ENCODE assay signal across 8 mouse cellular contexts in genomic region chr9:114527085-114527484, GRCm38 (mm10). TPM values are rescaled to one million over a fixed set of nuclear protein-coding genes. Genes with fewer than 3 reads are reported as not detected.
DNase-seq lines count a peak whose midpoint lies in the region; ATAC-seq and TF ChIP-seq lines count a peak whose summit lies in the region.

No protein-coding gene starts in this region.

- peak overlapping the region; percentile 28 for H3K4me3 ChIP-seq in heart, embryonic 13.5 days
- peak overlapping the region; percentile 1 for H3K4me3 ChIP-seq in kidney, embryonic 14.5 days (ENCODE audit: low read length)
- H3K4me3 ChIP-seq in stomach, postnatal 0 days (ENCODE audit: low read depth, low read length): peak overlapping the region; percentile 13

- H3K27ac ChIP-seq in heart, embryonic 13.5 days (replicated peaks): peak overlapping the region; percentile 58
- H3K27ac ChIP-seq in kidney, embryonic 14.5 days (ENCODE audit: low read depth, low read length): peak overlapping the region; percentile 82
- peak overlapping the region; percentile 63 for H3K27ac ChIP-seq in stomach, postnatal 0 days (replicated peaks)

- no peak for DNase-seq in Patski (ENCODE audit: low read depth, low spot score)
- peak; percentile 92 for DNase-seq in embryo, embryonic 10.5 days (ENCODE audit: low spot score)
- DNase-seq in lung, postnatal 14 days: peak; percentile 65
- peak; percentile 74 for DNase-seq in stomach, postnatal 0 days (ENCODE audit: low spot score)
- no peak for DNase-seq in cerebellum, adult 9-11 months

- TF ChIP-seq CTCF in Patski (IDR thresholded peaks at IDR 0.05): no peak
- no peak for TF ChIP-seq CTCF in stomach, postnatal 0 days (IDR thresholded peaks at IDR 0.05; ENCODE audit: low read depth)

- WGBS in heart, embryonic 13.5 days: 5% methylated on average over 16 of the region's 16 CpGs
- WGBS in kidney, embryonic 14.5 days: 6% methylated on average over 16 of the region's 16 CpGs
- WGBS in stomach, postnatal 0 days: 14% methylated on average over 16 of the region's 16 CpGs

- peak overlapping the region; percentile 69 for H3K9ac ChIP-seq in heart, embryonic 13.5 days
- no peak overlapping the region for H3K9ac ChIP-seq in kidney, embryonic 14.5 days (ENCODE audit: low read depth, low read length)
- H3K9ac ChIP-seq in stomach, postnatal 0 days (ENCODE audit: low read length): no peak overlapping the region

- H3K4me1 ChIP-seq in heart, embryonic 13.5 days: peaks cover 33% of the 10 kb centered on the region
- peaks cover 49% of the 10 kb centered on the region for H3K4me1 ChIP-seq in kidney, embryonic 14.5 days (ENCODE audit: control insufficient read depth, insufficient read depth, low read length)
- no peaks in the 10 kb centered on the region for H3K4me1 ChIP-seq in stomach, postnatal 0 days (replicated peaks; ENCODE audit: control insufficient read depth, insufficient read depth)

- ATAC-seq in Patski: peak; percentile 61
- ATAC-seq in heart, embryonic 13.5 days (ENCODE audit: extremely low read depth, insufficient number of reproducible peaks, low FRiP score, low TSS enrichment): no peak
- ATAC-seq in kidney, embryonic 14.5 days (ENCODE audit: low FRiP score, low TSS enrichment): peak; percentile 47
- ATAC-seq in stomach, postnatal 0 days (ENCODE audit: low FRiP score, low TSS enrichment): peak; percentile 54; the same call in 1 of the 2 replicates
- no peak for ATAC-seq in cerebellum, adult (ENCODE audit: insufficient number of reproducible peaks, low FRiP score, low TSS enrichment)

- peak overlapping the region; percentile 66 for H3K4me2 ChIP-seq in heart, embryonic 13.5 days
- peak overlapping the region; percentile 35 for H3K4me2 ChIP-seq in kidney, embryonic 14.5 days (replicated peaks; ENCODE audit: low read depth, low read length)
- peak overlapping the region; percentile 47 for H3K4me2 ChIP-seq in stomach, postnatal 0 days (replicated peaks; ENCODE audit: low read depth)

- POLR2A ChIA-PET in Patski (lab: Charles Lee): no interaction called here

- no peaks in the 10 kb centered on the region for H3K36me3 ChIP-seq in heart, embryonic 13.5 days
- H3K36me3 ChIP-seq in kidney, embryonic 14.5 days (ENCODE audit: control insufficient read depth, insufficient read depth, low read length): no peaks in the 10 kb centered on the region
- H3K36me3 ChIP-seq in stomach, postnatal 0 days (ENCODE audit: control insufficient read depth, insufficient read depth, low read length): no peaks in the 10 kb centered on the region

- no peaks in the 10 kb centered on the region for H3K27me3 ChIP-seq in Patski
- no peaks in the 10 kb centered on the region for H3K27me3 ChIP-seq in heart, embryonic 13.5 days (replicated peaks)
- H3K27me3 ChIP-seq in kidney, embryonic 14.5 days (ENCODE audit: control insufficient read depth, insufficient read depth, low read length): no peaks in the 10 kb centered on the region
- no peaks in the 10 kb centered on the region for H3K27me3 ChIP-seq in stomach, postnatal 0 days (ENCODE audit: control insufficient read depth, insufficient read depth, low read length)

- in situ Hi-C loops in Patski (cut with MboI; ENCODE audit: low pct_unique_long_range_greater_than_20kb): no loop called here

- CTCF ChIA-PET in Patski (lab: Charles Lee): no interaction called here

- no peak for TF ChIP-seq EP300 in stomach, postnatal 0 days (optimal IDR thresholded peaks at IDR 0.05)

- no peaks in the 10 kb centered on the region for H3K9me3 ChIP-seq in heart, embryonic 13.5 days
- no peaks in the 10 kb centered on the region for H3K9me3 ChIP-seq in kidney, embryonic 14.5 days (ENCODE audit: control insufficient read depth, low read length)
- no peaks in the 10 kb centered on the region for H3K9me3 ChIP-seq in stomach, postnatal 0 days (ENCODE audit: control insufficient read depth, low read length)

RNA-seq across cellular contexts. Expression of gene C130032M10Rik, which starts 11.6 kb away (rescaled TPM):
- not detected for polyA plus RNA-seq in Patski (2021)
- polyA plus RNA-seq in heart, embryonic 13.5 days (2015; fragmentation: Nextera tagmentation; extraction: Ambion mirVana): 0.89 and 1.0 TPM in 2 replicates
- 0.31 and 0.47 TPM in 2 replicates for polyA plus RNA-seq in kidney, embryonic 14.5 days (2014; fragmentation: Nextera tagmentation; extraction: Ambion mirVana)
- polyA plus RNA-seq in stomach, postnatal 0 days (2015; fragmentation: Nextera tagmentation; extraction: Ambion mirVana): not detected in 2 replicates

RNA-seq across cellular contexts. Expression of gene Ccr4, which starts 22.4 kb away (rescaled TPM):
- polyA plus RNA-seq in Patski (2021): not detected
- not detected in 2 replicates for polyA plus RNA-seq in heart, embryonic 13.5 days (2015; fragmentation: Nextera tagmentation; extraction: Ambion mirVana)
- 0.68 and 0.94 TPM in 2 replicates for polyA plus RNA-seq in kidney, embryonic 14.5 days (2014; fragmentation: Nextera tagmentation; extraction: Ambion mirVana)
- not detected in 2 replicates for polyA plus RNA-seq in stomach, postnatal 0 days (2015; fragmentation: Nextera tagmentation; extraction: Ambion mirVana)

RNA-seq across cellular contexts. Expression of gene Trim71, which starts 37.1 kb away (rescaled TPM):
- not detected for polyA plus RNA-seq in Patski (2021)
- polyA plus RNA-seq in heart, embryonic 13.5 days (2015; fragmentation: Nextera tagmentation; extraction: Ambion mirVana): 0.17 and 0.20 TPM in 2 replicates
- polyA plus RNA-seq in kidney, embryonic 14.5 days (2014; fragmentation: Nextera tagmentation; extraction: Ambion mirVana): 1.1 and 1.4 TPM in 2 replicates
- polyA plus RNA-seq in stomach, postnatal 0 days (2015; fragmentation: Nextera tagmentation; extraction: Ambion mirVana): 0.47 and 0.51 TPM in 2 replicates

Comparison
In these comparisons a context has a peak if more than half of its experiments do, and no peak if none do; other contexts are left out.
1. ATAC-seq: peak in Patski (single experiment), kidney, embryonic 14.5 days (single experiment) and stomach, postnatal 0 days (single experiment); none in heart, embryonic 13.5 days (single experiment) and cerebellum, adult (single experiment).
2. DNase-seq: peak in embryo, embryonic 10.5 days (single experiment), lung, postnatal 14 days (single experiment) and stomach, postnatal 0 days (single experiment); none in Patski (single experiment) and cerebellum, adult 9-11 months (single experiment).
3. Peak in every context shown above with its lines, with median percentiles within 50 percentile points of each other: H3K27ac ChIP-seq, H3K4me2 ChIP-seq and H3K4me3 ChIP-seq.